Mouse (Mus musculus): ENCODE results near the gene Galnt15.

DNA sequence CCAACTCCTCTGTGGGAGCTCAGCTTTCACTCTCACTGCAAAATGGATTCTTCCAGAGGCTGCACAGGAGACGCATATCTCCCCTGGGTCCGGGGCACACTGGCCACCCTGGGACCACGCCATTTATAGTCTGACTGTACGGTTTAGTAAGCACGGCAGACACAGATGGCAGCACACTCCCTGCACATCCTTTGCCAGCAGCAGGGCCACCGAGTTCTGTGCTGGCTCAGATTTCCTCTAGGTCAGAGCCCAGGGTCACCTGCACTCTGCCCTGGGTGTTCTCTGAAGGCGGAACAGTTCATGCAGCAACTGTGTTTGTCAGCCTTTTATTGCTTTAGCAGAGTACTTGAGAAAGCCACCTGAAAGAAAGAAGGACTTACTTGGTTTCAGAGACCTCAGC, 45.1 kb downstream of the Galnt15 start:
- TF ChIP-seq POLR2A (IDR thresholded peaks at IDR 0.05; ENCODE audit: low read depth, low read length) (no peak), POLR2AphosphoS2 (IDR thresholded peaks at IDR 0.05; ENCODE audit: low read depth, low read length) (no peak), UBTF (IDR thresholded peaks at IDR 0.05; ENCODE audit: low read depth, low read length) (no peak)
